Mouse (Mus musculus) heart, adult 2 months (tissue): ENCODE results near the gene Sept9.

Experiments used
- CTCF ChIP-seq: fragments of 200-600 bp; IDR thresholded peaks from 2 replicates; pipeline ENCODE4 v1.8.1; 2022; ENCODE audit warnings: antibody characterized with exemption, mild to moderate bottlenecking, moderate library complexity
- EP300 ChIP-seq: fragments of 200-500 bp; IDR thresholded peaks from 2 replicates; pipeline ENCODE4 v1.6.1; 2011; ENCODE audit warnings: low read depth, low read length, control low read depth; ENCODE audit not compliant: insufficient read depth
- POLR2A ChIP-seq: fragments of 200-500 bp; IDR thresholded peaks from 2 replicates; pipeline ENCODE4 v1.6.1; 2011; ENCODE audit warnings: mild to moderate bottlenecking, low read depth, low read length, control low read depth; ENCODE audit not compliant: insufficient read depth

- TF ChIP-seq POLR2A (no peak), EP300 (no peak), CTCF (no peak)
Observed at GRCm38 (mm10) chr11:117194475-117194937, 5.0 kb upstream of the Sept9 start.
